Mouse (Mus musculus) right cerebral cortex, postnatal 14 days (tissue): Measurements from ENCODE around the gene Pin4.
A peak's percentile ranks its signal among the peaks of the same experiment; 100 is the strongest.
"Not testable (repeated sequence)": the region's sequence is repeated elsewhere in the genome, so short reads cannot be mapped to it uniquely, and the experiment has no call there.

ENCODE experiments used
- DNase-seq: peaks from one replicate; pipeline ENCODE4 v3.0.0; 2022

The Pin4 gene

DNA sequence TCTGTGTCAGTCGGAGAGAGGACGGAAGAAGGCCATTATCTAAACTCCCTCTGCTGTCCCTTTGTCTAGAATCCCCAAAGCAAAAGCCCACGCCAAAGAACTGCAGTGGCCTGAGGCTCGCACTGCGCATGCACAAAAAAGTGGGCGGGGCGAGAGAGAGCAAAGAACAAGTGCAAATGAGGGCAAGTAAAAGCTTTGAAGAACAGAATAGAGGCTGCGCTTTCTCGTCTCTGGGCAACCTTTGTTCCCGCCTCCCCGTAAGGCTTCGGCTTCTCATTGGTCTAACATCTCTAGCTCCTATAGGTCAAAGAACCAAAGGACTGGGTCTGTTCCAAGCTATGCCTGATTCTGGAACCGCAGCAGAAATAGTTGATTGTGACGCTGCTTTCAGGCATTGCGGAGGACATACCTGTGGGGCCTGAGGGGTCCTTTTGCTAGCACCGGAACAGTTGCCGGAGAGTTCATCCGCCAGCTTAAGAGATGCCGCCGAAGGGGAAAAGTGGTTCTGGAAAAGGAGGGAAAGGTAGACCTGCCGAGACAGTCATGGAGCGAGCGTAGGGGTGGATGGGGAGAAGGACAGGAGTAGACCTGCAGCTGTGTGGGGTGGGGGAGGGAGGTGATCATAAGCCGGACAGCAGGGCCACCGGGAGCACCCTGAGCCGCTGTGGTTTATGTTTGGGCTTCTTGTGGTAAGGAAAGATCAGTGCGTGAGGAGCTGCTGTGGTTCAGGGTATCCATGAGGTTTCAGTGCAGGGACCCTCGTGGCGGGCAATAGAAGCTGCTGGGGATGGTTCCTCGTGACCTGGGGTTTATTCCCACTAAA, at the start of gene Pin4:
Gene Pin4 (plus strand): TSS at position 406 of the 823 bp plus-strand sequence.
- peak; percentile 87 for DNase-seq

DNA sequence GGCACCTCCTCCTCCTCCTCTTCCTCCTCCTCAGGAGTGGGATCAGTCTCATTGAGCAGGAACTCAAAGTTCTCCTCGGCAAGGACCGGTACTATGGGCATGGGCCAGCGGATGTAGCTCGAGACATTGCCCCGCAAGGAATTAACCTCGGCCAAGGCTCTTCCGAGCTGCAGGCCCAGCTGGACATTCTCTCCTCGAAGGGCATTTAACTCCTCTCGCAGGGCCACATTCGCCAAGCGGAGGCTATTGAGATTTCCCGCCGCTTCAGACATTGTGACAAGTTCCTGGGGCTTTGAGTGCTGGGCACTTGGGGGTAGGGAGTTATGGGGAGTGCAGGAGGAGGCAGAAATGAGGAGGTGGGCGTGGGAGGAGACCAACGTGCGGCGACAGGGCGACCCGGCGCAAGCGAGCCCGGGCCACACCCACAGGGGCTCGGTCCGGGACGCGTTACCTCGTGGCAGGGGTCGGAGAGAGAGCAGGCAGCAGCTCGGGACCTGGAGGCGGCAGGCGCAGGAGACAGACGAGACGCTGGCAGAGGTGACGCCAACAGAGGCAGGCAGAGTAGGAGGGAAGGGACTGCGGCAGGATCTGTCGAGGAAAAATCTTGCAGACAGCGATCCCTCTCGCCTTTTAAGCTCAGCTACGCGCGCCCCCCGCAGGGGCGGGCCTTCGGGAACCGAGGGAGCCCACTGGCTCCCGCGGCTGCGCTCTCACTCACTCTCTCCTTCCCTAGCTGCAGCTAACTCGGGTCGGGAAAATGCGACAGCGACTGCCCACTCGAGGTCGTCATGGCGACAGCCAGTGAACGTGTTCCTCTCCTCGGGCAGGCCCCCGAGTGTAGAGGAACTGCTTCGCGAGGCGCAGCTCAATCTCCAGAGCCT, 48.4 kb upstream of the Pin4 start, which contains the start of gene Rtl5:
Gene Rtl5 (minus strand): TSS at position 714 of the 881 bp plus-strand sequence.
- DNase-seq, result peak; percentile 77

DNA sequence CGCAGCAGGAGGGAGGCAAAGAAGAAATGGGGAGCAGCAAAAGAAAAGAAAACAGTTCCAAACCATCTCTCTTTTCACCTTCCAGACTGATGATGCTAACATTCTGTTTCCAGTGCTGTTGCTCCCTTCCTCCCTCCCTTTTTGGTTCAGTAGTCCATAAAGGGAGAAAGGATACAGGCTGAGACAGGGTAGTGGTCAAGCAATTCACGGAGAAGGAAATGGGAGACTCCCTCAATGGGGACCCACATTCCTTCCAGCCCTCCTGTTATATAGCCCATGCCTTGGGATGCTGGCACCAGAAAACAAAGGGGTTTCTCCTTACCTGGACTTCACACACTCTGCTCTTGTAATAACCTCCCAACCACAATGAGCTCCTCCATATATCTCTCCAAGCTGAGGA, 47.7 kb upstream of the Pin4 start:
- DNase-seq, result no peak

DNA sequence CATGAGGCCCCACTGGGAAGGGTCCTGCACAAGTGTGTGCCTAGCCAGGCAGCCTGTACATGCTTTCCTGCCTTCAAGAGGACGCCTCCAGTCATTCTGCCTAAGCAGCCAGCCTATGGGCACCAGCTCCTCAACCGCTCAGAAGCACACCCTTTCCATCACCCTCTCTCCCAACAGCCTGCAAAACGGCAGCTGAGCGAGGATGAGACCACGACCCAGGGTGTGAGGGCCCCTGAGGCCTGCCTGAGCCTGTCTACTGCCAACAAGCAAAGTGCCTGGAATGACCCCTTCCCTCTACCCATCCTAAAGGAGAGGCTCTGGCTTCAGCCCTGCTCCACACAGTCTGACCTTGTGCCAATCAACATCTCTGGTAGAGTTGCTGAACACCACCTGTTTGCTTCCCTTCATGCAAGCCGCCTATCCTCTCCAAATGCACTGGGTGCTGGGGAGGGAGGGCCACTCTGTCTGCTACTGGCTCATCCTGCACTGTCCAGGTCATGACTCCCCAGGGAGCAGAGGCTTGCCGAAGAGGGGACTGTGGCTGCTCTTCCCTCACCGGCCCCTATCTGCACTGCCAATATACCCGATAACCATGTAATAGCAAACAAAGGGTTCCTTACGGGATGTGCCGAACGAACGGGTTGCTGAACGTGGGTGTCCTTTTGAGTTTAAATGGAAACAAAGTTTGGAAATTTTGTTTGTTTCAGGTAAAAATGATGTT, 45.5 kb upstream of the Pin4 start:
- no peak for DNase-seq

DNA sequence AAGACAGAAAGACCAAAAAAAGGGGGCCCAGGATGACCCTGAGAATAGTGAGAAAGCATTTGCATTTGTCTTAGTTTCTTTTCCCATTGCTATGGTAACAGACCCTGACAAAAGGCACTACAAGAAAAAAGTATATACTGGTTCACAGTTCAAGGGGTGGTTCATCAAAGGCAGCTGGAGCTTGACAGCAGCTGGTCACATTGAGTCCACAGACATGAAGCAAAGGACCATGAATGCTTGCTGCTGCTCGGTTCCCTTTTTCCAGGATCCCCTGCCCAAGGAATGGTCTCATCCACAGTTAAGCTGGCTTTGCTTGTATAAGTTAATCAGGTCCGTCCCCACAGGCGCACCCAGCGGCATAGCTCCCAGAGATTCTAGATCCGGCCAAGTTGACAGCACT, 44.8 kb upstream of the Pin4 start:
- no peak for DNase-seq

DNA sequence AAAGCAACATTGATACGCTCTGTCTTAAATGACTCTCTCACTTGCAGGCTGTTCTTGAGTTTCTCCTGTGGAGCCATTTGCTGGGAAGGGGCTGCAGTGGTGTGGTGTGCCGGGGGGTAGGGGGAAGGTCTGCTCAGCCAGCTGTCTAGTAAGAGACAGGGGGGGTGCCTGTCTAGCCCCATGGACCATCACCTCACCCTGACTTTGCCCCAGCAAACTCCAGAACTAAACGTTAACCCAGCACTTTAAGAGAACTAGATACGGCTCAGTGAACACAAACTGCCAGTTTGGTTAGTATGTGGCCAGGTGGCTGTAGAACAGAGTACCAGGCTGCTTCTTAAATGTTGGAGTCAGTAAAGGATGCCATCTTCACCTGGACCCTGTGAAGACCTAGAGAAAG, 44.1 kb upstream of the Pin4 start:
- DNase-seq, result no peak

DNA sequence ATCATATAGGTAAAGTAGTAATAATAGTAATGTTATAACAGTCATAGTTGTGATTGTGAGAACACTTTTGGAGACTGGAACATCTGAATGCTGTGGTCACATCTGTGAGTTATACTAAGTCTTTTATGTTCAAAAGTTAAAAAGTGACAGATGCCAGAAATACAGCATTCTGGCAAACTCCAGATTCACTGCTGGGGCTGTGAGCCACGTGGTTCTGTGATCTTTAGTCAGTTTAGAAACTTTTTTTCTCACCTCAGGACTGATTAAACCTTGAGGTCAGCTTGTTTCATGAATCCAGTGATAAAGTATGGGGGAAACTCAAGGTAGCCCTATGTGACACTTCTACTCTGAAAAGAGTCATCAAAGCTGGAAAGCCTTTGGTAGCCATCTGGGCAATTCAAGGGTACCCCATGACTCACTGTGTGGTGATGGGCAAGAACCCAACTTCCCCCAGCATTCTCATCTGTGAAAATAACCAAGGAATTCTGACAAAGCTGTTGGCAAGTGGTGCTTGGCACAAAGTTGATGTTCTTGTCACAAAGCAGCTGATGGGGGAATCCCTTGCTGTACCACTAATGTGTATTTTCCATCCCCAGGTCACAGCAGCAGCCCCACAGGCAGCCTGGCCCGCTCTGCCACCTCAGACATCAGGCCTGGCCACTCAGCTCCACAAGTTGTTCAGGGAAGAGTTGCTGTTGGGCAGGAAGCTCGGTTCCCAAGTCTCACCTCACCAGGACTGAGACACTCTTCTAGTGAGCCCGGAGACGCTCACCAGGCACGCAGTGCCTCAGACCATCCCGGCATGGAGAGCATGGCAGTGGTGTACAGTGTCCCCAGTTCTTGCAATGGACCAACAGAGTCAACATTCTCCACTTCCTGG, 42.1 kb upstream of the Pin4 start:
- no peak for DNase-seq

DNA sequence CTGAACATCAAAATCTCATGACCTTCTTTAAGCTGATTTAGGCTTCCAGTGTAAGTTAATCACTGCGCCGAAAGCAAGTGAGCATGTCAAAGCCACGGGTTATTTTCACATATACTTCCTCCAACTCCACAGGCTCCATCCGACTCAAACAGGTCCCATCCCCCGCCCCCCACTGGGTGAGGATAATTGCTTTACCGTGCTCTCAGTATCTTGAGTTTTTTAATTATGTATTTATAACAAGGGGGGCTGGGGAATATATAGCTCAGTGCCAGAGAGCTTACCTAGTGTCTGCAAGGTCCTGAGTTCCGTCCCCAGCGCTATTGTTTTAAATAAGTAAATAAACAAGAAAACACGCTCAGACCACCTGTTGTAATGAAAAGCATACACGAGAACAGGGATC, 38.2 kb upstream of the Pin4 start:
- DNase-seq, result no peak

DNA sequence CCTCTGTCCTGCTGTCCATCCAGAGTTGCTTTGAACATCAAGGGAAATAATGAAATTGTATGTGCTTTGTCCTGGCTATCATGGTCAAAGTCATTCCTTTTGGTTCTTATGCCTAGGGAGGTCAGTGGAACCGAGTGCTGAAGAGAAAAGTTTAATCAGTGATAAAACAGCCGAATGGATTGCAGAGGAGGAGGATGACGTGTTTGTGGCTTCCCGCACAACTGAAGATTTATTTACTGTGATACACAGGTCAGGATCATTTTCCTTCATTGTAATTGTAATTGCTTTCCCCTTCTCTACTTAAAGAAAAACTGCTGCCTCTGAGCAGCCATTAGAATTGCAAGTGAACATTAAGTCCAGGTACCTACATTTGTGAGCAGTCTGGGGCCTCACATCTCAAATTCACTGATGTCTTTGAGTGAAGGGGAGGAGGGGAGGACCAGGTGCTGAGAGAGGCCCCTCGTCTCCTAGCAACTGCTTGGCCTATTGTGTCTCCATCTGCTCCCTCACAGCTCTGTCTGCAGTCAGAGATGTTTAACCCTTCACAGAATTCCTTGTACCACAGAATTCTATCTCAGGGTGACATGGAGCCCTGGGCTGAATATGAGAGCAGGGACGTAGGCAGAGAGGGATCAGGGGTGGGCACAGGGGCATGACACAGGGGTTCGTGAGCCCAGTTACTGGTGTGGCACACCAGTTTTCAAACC, 37.5 kb upstream of the Pin4 start:
- DNase-seq, result no peak

DNA sequence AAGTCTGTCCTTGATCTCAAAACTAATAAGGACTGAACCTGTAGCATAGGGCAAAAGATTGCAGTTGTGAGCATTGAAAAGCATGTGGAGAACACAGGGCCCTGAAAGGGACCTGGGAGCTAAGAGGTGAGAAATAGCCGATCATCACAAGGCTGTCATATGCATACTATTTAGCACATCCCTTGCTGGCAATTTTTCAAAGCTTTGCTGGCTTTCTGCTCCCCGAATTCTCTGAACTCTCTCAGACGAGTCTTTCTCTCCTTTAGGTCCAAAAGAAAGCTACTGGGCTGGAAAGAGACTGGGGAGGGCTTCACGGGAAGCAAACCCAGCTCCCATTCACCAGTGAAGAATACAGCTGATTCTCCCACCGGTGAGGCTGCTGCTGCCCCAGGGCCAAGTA, 36.9 kb upstream of the Pin4 start:
- no peak for DNase-seq

DNA sequence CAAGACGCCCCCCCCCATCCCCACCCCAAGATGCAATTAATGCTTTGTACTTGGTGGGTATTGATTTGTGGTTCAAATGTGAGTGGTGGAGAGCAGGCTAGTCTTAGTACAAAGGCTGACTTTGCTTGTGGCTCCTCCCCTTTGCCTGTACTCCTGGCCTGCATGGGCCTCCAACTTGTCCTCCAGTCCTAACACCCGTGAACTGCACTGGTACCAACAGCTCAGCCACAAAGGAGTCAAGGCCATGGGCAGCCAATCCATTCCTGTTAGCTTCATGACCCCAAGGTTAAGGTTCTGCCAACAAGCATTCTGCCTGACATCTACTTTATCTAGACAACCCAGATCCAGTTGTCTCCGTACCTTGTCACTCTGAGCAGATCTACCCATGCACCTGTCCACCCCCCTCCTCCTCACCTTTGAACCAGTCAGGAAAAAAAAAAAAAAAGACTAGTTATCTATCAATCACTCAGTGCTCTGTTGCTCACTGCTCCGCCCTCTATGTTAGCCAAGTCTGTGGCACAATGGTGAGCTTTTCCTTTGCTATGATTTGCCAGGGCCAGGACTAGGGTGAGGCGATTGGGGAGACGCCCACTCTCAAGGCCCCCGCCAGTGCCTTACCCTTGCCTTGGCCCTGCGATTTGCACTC, 33.3 kb upstream of the Pin4 start:
- no peak for DNase-seq

DNA sequence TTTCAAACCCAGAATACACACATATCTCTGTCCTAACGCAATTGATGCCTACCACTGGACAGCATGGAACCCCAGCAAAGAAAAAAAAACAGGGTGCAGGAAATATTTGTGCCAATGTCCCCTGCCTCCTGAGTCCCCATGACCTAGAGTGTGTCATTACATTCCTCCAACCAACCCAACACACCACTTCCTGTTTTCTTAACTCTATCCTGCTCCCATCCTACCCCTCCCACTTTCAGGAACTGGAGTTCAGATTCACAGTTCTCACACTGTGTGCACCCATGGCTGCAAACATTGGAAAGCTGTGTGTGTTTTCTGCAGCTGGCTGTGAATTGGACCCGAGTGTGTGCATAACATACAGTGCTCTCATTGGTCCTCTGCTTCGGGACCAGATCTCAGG, 28.6 kb upstream of the Pin4 start:
- DNase-seq, result no peak

DNA sequence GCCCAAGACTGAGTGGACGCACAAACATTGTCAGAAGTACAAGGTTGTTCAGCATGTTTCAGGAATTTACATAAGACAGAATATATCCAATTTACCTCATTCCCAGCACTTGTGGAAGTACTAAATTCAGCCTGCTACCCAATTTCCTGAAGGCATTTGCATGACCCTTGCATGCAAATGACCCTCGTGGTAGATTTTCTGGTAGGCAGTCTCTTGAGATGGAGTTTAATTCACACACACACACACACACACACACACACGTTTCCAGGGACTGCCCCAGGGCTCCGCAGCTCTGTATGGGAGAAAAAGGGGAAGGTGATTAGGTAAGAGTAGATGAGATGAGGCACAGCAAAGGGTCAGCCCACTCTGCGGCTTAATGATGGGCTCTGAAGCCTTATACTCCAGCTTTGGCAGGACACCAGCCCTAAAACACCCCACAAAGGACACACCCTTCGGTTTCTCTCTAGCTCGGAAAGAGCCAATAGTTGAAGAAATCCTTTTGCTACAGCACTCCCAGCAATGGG, 24.8 kb upstream of the Pin4 start:
- no peak for DNase-seq

DNA sequence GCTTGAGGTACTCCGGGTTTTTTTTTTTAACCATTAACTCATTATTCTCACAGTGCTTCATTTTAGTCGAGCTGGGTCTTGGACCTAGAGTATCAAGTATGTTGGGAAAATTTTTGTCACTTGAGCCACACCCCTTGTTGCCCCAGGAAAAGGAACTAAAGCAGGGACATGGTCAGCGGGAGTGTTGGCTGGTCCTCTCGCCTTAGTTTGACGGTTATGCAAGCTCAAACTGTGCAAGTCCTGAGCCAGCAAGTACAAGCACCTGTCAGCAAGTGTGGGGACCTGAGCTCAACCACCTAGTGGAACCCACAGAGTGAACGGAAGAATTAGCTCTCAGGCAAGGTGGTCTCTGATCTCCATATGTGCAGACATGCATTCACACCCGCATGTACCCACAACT, 17.4 kb upstream of the Pin4 start:
- no peak for DNase-seq

DNA sequence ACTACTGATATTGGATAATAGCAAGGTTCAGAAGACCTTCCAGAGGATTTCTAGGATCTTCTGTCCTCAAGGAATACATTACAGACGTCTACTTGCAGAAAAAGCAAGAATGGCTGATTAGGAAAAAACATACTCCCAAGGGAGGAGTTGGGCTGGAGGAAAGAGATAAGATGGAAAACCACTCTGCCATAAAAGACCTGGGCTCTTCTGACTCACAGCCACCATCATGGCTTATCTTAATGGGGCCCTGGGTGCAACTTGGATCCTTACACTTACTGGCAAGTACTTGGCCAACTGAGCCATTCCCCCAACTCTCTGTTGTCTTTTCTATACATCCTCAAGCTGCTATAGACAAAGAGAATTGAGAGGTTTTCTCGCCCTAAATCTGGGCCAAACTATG, 15.4 kb upstream of the Pin4 start:
- not testable (repeated sequence) for DNase-seq

DNA sequence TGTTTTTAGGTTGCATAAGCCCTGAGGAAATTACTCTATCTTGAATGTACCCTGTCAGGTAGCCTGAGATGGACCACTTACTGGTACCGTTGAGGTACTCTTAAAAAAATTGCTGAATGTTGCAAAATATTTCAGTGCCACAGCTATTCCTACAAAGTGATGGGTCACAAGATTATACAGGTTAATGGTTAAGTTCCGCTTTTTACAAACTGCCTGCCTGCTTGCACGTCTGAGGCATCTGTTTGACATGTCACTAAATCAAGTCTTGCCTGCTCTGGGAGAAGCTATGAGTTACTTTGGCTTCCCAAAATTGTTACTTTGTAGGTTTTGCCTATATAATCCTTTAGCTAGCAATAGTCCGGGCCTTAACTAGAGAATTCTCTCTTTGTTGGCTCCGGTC, 9.9 kb upstream of the Pin4 start:
- DNase-seq, result not testable (repeated sequence)

DNA sequence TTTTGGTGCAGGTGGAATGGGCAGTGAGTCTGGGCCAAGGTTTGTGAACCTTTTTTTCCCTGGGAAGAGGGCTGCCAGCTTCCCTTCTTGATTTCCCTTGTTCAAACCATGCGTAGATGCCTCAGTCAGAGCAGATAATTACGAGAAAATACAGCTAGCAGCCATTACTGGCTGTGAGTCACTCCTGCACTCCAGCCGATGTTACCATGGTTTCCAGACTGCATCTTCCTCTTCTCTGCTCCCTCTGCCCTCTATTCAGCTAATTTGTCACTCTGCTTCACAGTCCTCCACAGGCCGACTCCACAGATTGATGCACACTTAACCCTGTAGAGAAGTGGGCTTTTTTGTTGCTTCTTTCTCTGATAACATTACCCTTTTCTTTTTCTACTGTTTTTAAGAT, 3.6 kb upstream of the Pin4 start:
- no peak for DNase-seq

DNA sequence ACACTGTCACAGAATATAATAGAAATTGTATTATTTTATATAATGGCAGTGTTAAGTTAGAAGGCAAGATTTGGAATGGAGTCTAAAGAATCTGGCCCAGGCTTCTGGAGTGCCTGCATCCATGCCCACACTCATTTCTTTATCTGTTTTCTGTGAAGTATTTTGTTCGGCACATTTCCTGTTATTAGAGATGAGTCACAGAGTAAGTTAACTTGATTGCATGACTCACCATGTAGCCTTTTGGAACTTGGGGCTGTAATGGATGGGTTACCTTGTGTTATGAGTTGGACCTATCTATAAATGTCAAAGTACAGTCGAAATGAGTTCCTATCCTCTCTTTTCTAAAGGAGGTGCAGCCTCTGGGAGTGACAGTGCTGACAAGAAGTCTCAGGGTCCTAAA, 2.1 kb downstream of the Pin4 start:
- no peak for DNase-seq

DNA sequence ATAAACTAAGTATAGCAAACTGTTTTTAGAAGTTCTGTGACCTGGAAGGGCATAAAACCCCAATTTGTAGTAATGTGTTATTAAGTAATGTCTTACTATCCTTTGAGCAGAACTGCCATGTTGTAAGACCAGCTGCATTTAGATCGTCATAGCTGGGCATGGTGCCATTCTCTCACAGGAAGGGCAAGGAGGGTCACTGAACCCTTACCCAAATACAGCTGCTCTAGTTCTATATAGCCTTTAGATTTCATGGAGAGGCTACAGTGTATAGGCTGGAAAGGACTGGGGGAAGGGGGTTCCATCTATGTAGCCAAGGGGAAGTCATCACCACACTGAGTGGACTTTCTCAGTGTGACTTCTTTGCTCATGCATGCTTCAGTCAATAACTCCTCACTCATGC, 21.9 kb downstream of the Pin4 start:
- DNase-seq, result no peak

DNA sequence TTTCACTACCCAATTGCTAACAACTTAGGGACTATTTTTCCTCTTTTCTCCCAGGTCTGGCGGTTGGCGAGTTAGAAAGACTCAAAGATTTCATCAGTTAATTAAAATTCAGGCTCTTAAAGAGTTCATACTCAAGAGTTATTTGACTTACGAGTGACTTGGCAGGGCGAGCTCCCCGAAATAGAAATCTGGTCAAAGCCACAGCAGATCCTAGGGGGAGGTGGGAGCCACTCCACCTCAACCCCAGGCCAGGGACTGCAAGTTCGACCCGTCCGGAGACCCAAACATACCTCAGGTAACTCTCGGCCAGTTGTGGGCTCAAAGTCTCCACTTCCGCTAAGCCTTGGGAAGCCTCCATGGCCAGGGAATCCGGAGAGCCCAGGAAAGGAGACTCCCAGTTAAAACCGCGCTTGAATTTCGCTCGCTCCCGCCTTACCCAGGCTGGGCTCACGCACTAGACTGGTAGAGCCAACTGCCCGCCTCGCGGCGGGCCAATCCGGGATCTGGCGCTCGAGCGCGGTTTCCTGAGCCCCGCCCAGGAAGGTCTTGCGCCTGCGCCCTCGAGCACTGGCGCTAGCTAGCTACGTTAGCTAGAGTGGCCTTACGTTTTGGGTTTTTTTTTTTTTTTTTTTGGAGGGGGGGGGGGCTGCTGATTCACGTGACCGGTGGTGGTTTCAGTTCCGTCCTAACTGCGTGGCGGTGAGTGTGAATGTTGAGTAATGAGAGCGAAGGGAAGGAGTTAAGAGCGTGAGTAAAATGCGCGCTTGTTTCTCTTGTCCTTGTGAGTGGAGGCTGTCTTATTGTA, 37.6 kb downstream of the Pin4 start, which contains the start of gene Ercc6l:
Gene Ercc6l (minus strand): TSS at position 474 of the 805 bp plus-strand sequence.
- peak; percentile 87 for DNase-seq
